Mouse (Mus musculus): ENCODE data around the gene Calm4.

- TF ChIP-seq CTCF (IDR thresholded peaks at IDR 0.05; ENCODE audit: borderline replicate concordance, control insufficient read depth, extremely low read depth, insufficient read depth, low read length, poor library complexity) (no peak), POLR2A (IDR thresholded peaks at IDR 0.05; ENCODE audit: control insufficient read depth, extremely low read depth, insufficient read depth, low read length, poor library complexity) (no peak)
Observed at GRCm38 (mm10) chr13:3869901-3870300, 32.3 kb downstream of the Calm4 start.
